Mouse (Mus musculus) ES-CJ7 (cell line): ENCODE results near the gene Scel.
A peak's percentile ranks its signal among the peaks of the same experiment; 100 is the strongest.
"Not testable (repeated sequence)": the region's sequence is repeated elsewhere in the genome, so short reads cannot be mapped to it uniquely, and the experiment has no call there.

Source experiments
- DNase-seq: peaks from one replicate; pipeline ENCODE4 v3.0.0; 2011; ENCODE audit warnings: low read depth, low spot score

Scel gene

DNA sequence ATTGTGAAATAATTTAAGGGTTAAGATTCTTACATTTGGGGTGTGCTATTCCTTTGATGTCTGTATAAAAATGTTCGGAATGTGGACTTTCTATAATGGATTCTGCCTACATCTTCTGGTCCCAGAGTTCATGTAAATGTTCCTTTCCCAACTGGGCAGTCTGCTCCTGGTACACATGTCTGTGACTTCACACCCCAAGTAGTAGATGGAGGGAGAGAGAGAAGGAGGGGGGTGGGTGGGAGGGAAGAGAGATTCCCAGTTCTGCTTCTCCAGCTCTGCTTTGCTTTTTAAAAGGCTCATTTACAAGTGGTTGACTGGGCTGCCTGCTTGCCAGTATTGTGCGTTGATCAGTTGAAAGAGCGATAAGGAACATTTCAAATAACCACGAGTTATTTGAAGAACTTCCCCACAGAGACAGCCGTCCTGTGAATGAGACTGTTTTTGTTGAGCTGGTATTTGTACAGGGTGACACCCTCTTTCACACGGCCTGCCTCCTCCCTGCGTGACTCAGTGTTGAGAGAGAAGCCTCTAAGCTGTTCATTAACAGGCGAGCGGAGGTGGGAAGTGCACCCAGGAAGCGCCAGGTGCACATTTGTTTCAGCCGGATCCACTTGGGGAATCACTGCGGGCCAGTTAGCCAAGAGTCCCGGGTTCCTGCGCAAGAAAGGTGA lies at the start of gene Scel:
Scel (plus strand) TSS at position 541 of the 671 bp plus-strand sequence.
- DNase-seq = no peak

DNA sequence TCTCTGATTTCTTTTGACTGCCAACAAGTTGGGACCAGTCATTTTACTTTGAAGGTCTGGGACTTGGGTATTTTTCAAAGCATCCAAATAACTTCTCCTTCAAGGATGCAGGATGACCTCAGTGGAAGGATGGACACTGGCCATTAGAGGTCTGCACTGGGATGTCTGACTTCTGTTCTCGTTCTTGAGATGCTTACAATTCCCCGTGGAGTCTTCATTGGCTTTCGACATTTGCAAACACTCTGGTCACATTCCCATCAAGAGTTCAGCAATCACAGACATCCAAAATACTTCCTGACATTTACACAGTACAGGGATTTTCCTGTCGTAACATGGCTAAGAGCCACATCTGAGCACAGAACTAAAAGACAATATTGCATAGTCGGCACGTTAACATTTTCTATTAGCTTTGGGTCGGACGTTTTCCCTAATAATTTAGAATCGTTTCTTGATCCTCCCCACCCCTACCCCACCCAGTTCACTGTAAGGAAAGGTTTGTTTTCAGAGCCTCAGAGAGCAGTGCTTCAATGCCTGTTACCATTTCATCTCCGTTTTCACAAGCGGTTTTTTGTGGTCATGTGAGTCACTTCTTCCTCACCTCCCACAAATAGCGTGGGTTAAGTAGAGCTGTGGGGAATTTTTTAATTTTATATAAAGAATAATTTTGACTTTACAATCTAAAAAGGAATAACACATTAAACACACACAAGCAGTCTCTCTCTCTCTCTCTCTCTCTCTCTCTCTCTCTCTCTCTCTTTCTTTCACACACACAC lies 44.3 kb upstream of the Scel start:
- no peak for DNase-seq

DNA sequence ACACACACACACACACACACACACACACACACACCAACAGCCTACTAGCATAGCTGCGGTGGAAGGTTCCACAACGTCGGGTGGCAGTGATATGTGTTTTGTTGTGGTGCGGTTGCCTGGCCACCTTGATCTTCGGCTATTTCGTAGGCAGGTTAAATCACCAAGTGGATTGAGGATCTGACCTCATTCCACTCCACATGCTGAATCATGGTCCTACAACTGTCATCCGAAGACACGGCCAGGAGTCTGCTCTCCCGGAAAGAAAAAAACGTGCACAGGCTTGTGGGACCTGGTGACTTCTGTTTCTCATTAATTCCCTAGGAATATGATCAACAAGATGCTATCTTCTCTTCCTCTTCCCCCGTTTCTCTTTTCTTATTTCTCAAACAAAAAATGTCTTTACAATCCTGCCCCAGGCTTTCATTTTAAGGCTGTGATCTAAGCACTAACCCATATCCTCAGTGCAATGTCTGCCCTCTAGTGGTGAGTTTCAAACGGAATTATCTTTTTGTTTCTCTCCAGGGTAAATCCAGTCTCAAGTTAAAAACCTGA lies 43.6 kb upstream of the Scel start:
- peak; percentile 80 for DNase-seq

DNA sequence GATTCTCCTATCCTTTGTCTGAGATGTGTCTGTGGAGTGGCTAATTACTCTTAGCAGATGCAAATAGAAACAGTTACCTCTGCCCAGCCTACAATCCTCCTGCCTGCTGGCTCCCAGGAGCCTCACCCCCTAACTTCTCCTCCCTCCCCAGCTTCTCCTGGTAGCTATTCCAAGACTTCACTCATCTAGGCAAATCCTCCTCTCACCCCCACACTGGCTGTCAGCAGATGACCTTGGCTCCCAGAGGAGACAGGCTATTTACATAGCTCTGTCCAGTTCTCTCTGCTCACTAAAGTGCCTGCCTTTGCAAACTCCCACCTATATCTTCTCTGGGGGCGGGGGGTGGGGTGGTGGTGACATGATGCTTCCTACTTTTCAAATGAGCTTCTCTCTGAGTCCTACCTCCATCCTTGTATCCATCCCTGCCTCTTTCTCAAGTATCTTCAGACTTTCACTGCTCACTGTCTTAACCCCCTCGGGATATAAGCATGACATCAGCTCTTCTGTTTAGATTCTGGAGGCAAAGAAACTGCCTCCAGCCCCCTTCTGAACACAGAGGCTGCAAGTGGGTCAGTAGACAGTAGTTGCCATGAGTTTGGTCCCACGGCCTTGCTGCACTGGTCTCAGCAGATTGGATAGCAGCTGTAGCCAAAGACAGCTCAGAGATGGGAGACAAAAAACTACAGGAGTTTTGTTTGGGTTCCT lies 41.9 kb upstream of the Scel start:
- DNase-seq = peak; percentile 61

DNA sequence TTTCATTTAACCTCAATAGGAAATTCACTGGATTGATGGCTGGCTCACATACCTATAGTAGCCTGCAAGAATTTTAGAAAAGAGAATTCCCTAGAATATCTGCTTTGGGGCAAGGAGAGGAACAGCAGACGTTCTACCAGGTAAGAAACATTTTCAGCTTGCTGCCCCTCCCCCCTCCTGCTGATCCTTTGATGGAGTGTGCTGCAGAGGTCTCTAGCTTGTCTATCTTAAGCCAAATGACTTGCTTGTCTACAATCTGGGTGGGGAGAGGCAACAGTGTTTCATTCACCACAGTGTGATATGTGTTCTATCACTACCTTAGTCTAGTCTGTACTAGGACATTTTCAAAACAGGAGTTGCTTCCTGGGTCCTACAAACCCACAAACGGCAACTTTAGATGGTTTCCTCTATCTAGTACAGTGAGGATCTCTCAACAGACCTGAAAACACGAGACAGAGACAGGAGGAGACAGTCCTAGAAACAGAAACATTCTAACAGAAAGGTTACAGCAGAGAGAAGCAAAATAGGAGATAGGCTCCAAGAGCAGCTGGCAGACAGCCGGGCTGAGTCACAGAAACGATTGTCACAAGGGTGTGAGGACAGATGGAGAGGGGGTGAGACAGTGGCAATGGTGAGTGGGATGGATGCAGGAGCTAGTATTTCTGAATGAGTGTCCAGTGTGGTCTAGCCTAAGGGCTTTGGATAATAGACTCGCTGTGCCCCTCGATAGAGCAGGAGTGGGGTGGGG lies 41.2 kb upstream of the Scel start:
- DNase-seq = no peak

DNA sequence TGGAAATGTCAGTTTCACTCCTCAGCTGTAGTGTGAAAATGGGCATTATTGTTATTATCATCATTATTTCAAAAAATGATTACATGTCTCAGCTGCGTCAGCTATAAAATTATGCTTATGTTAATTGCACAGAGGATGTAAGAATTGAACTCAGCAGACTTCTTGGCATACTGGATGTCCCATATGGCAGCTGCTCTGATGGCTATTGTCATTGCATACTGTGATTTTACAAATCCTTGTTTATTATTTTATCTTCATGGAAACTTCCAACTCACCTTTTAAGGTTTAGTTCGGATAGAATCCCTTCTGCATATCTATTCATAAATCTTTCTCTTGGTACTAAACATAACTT lies 40.6 kb upstream of the Scel start:
- DNase-seq = no peak

DNA sequence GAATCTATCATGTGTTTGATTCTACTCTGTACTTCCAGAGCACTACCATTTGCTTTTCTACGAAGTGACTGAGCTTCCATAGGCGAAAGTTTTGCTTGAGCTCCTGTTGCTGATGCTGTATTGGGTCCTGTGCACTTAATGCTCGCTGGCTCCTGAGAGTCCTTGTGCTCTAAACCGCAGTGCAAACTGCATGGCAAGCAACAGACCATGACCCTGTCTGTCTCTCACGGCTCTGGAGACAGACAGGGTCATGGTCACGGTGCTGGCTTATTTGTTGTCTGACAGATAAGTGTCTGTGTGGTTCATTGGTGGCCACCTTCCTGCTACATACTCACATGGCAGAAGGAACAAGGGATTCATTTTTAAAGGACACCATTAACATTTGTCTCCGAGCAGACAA lies 37.8 kb upstream of the Scel start:
- DNase-seq = no peak

DNA sequence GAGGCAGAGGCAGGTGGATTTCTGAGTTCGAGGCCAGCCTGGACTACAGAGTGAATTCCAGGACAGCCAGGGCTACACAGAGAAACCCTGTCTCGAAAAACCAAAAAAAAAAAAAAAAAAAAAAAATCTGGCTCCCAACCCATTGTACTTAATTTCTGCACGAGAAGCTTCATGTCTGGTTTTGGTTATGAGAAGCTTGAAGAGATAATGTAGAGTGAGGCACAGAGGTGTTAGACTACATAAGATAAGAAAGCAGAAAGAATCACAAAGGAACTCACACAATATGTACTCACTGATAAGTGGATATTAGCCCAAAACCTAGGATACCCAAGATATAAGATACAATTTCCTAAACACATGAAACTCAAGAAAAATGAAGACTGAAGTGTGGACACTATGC lies 36.9 kb upstream of the Scel start:
- not testable (repeated sequence) for DNase-seq

DNA sequence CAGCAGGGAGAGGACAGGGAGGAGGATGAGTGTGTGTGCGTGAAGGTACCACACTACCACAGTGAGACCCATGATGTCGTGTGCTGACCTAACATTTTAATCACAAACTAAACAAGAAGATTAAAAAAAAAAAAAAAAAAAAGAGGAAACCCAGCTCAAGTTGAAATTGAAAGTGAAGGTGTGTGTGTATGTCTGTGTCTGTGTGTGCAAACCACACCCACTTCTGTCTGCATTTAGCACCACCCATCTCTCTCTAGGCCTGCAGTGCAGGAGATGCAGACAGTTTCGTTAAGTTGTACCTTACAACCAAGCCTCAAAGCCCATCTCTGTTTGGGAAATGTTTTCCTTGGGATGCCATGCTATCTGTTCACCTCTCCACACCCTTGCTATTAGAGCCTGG lies 35.9 kb upstream of the Scel start:
- DNase-seq = no peak

DNA sequence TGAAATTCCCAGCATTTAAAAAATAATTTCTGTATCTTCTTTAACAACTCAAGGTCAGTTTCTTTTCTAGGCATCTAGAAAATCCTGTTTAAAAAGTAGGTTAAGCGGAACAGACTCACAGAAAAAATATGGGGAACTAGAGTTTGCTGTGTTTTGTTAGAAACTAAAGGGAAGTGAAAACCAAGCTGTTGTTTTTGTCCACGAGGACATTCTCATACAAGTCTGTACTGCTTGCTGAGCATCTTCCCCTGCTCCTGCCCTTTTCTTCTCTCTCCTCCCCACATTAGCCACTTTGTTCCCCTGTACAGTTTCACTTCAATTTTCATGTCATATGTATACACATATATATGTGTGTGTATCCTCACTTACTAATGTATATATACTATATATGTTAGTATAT lies 35.2 kb upstream of the Scel start:
- DNase-seq = no peak

DNA sequence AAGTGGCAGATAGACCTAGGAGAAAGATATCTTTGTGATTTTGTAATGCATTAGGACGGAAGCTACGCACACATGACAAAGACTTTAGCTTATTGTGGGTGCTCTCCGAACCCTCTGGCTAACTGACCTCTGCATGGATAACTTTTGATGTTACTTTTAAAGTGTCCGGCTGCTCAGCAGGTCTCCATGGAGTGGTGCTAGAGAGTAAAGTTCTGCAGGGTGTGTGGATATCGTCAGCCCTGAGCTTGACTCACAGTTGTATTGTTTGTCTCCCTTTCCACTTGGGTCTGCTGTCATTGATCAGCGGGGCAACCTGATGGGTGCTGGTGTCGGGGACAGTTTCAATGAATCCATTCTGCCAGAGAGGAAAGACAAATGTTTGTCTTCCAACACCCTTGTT lies 33.7 kb upstream of the Scel start:
- DNase-seq = no peak

DNA sequence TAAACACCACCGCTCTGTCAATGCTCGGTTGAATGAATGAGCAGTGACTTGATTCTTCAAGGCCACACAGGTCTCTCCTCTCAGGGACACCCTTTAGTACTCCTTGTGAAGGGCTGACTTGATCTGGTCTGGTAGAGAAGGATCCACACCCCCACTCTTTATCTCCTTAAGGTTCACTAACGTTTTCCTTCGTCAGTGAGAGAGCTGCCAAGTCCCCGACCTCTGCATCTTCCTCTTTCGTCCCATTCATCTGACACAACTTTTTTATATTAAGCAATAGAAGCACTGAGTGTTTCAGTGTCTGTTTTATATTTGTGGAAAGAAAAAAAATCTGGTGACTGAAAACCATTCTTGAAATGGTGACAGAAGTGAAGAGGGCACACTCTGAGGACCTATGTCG lies 31.6 kb upstream of the Scel start:
- no peak for DNase-seq

DNA sequence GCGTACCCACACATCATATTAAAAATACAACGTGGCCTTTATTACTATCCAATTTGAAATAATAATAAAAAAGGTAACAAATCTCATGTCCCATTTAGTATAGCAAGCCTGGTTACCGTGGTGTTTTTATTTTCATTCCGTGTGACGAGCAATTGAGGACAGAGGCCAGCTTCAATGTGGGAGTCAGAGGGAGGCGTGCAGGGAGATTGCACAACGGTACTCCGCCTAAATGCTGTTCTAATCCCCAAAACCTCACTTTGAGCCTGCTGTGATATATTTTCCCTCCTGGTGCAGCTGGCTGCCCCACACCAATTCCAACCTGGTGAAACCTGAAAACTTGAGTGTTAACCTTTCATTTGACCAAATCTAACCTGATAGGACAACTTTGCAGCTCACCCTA lies 27.5 kb upstream of the Scel start:
- DNase-seq = no peak

DNA sequence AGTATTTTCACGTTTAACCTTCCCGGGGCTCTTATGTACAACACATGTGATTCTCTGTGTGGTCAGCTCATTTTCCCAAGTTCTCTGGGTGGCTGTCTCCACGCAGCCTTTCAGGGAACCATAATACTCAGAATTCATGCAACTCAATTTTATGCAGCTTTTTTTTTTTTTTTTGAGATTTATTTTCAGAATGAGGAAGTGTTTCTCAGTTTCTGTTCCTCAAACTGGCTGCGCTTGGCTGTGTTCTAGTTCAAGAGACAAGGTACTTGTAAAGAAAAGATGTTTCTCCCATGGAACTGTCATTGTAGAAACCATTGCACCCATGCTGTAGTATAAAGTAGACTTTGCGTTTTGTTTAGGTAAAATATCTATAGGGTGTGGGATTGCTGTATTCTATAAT lies 26.2 kb upstream of the Scel start:
- DNase-seq = no peak

DNA sequence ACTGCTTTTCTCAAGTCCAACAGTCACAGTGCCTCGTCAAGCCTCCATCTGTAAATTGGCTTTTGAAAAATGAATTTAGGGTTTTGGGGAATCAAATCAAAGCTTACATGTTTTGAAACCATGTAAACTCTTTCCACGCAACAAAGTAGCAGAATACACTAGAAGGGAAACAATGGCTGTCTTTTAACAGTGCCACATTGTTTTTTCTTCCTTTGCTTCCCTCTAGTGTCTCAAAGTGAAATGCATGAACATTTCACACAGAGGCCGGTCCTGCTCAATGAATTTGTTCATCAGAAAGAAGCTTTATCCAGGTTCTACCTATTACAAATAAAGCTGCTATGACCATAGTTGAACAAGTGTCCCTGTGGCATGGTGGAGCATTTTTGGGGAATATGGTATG lies 24.5 kb upstream of the Scel start:
- DNase-seq = no peak

DNA sequence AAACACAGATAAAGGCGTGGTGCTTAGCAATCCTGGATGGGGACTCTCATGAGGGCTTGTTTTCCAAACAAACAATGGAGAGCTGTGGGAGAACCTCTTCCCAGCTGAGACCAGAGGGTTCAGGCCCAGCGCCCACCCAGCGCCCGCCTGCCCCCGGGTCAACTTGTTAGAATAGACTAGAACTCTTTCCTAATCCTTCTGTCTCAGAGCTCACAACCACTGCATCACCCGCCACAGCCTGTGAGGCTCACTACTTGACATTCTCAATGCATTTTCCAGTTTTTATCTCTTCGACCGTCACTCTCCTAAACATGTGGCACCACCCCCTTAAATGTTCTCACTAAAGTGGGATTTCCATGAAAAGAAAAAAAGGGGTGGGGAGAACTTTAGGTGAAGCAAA lies 14.9 kb upstream of the Scel start:
- DNase-seq = no peak

DNA sequence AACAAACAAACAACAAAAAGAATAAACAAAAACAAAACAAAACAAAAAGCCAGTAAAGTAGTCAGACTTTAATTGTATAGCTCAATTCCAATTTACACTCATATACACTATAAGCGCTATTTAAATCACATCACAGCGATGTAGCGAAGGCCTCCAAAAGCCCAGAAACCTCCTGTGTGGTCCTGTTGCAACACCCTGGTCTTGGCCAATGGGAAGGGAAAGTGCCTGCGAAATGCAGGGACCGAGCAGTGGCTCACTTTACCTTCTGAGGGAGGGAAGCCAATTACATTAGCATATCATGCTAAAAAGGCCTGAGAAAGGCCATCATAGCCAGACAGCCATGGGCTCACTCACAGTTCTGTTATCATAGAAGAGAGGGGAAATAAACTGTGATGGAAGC lies 14.5 kb upstream of the Scel start:
- DNase-seq = no peak

DNA sequence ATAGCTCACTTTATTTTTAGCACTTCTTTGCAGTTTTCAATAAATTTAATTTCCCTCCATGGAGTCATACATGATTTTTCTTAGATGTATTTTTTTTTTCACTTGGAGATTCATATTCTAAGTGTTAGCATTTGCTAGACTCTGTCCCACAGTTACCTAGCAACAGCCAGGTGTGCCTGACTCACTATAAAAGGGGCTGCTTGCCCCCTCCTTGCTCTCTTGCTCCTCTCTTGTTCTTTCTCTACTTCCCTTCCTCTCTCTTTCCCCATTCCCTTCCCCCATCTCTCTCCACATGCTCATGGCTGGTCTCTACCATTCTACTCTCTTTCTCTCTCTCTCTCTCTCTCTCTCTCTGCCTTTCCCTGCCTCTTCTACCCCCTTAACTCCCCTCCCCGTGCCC lies 14.1 kb upstream of the Scel start:
- no peak for DNase-seq

DNA sequence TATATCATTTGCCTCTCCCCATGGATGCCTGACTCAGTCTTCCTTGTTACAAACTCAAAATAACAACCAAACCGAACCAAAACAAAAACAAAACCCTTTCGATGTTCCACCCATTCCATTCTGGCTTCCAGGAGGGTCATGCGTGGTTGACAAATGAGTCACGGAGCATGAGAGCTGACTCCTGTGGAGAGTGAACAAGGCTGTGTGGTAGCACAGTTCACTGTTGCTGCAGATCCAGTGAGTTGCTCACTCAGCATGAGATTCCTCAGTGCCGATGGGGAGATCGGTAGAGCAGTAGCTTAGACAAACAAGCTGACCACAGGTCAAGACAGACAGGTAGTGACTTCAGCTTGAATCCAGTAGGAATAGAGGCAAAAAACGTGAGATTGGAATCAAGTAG lies 12.8 kb upstream of the Scel start:
- no peak for DNase-seq

DNA sequence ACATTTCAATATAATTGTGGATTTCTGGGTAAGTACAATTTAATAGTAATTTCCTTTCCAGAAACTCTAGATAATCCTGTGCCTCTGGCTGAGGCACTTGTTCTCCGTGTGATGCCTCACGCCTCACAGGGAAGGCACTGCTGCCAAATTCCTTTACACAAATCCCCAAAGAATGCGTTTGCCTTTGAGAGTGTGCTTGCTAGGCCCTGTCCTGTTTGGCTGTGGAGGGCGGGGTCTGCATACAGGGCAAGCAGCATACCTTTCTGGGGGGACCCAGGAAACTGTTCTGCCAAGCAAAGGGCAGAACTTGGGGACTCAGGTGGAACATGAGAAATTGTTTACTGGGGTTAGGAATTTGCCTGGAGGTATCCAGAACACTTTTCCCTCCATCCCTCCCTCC lies 12.2 kb upstream of the Scel start:
- no peak for DNase-seq

DNA sequence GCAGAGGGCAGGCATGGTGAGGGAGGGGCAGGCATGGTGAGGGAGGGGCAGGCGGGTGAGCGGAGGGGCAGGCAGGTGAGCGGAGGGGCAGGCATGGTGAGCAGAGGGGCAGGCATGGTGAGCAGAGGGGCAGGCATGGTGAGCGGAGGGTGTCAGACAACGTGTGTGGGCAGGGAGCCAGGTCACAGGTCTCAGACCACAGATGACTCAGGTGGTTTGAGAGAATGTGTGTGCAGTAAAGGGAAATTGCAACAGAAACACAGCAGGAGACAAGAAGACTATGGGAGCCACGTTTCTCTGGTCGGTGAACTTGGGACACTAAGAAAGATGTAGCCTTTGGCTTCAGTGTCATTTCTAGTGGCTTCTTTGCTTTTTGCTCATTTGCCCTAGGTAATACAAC lies 8.6 kb upstream of the Scel start:
- DNase-seq = no peak

DNA sequence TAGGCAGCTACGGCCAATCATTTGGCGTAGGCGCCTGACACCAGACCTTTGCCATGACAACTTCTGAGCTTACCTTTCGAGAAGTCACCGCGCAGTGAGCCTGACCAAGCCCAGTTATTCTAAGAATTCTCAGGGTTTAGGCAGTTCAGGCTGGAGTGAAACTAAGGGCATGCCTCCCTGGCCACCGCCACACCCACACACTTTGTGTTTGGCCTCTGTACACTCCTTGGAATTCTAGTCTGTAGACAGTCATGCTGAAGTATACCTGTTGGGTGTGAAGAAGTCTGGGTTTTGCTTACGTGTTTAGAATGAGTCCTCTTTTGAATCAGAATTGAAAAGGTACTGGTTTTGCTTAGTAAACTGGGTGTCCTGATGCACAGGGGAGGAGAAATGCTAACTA lies 3.6 kb upstream of the Scel start:
- DNase-seq = no peak
